Mouse (Mus musculus): Measurements from ENCODE around the gene Pmis2.

Pmis2 gene

DNA sequence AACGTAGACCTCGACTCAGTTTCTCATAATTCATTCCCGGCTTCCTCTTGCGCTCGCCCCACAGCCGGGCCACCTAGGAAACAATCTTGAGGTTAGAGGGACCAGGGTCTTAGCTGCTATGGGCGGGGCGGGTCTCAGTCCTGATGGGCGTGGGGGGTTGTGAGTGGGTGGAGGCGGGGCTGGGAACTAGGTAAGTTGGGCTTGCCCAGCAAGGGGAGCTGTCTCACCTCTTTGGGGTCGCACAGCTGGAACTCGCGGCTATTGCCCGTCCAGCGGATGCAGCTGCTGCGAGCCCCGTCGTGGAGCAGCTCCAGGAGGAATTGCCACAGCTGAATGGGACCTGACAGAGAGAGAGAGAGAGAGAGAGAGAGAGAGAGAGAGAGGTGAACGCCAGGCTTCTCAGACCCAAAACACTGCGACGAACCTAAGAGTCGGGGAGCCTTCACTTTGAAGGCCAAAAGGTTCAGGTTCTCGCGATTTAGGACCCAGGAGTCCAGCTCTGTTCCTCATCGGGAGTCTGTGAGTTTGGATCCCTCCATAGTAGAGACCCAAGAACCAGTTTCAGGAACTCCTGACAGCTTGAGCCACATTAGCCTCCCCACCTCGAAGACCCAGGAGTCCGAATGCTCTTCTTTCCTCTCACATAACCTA lies 37.5 kb downstream of the Pmis2 start:
- DNase-seq, result no peak

GRCm38 (mm10) chr7:30629013-30629412 lies 42.4 kb downstream of the Pmis2 start:
- no peak for DNase-seq

DNA sequence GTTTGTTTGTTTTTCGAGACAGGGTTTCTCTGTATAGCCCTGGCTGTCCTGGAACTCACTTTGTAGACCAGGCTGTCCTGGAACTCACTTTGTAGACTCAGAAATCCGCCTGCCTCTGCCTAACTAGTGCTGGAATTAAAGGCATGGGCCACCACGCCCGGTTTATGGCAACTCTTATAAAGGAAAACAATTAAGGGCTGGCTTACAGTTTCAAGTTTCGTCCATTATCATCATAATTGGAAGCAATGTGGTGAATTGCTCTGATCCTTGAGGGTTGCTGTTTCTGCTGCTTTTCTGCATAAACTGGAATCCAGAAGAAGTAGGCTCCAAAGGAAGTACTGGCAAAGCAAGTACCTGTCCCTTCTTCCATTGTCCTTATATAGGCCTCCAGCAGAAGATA lies 44.8 kb downstream of the Pmis2 start:
- no peak for DNase-seq

DNA sequence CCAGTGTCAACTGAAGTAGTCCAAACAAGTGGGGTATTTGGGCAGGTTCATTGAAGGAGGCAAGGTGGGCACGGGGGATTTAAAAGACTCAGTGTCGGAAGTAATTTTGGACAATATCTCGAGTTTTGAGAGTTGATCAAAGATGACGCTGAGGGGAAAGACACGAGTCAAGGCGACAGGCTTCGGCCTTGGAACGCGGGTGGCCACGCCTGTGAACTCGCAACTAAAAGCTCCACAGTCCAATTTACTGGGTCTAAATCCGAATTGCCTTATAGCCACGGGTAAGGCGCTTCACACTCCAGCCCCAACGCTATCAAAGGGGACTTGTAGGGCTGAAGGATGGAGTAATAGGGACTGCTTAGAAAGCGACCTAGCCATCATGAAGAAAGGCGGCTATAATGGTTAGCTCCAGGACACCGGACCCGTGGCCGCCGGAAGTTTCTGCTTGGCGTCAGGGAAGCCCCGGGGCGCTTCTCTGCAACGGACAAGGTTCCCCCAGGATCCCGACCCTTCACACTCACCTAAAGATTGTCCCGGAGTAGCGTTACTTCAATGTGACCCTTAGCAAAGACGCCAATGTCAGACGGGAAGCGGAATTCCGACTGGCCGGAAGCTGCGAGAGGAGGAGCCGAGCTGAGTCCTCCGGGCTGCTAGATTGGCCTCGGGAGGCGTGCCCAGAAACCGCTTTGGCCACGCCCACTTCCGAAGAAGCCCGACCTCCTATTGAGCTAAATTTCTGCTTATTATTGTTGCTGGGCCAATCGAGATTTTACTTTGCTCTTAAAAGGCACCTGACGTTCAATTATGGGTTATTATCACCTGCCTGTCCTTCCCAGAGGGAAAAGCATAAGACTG lies 45.6 kb downstream of the Pmis2 start, which contains the start of gene Cox6b1:
Gene Cox6b1, minus strand, starts transcription at position 622 of the 855 bp plus-strand sequence.
- peak; percentile 81 for DNase-seq

All from cerebellum, adult 11 months (tissue).